Mouse (Mus musculus) bone marrow macrophage, adult 2 months (primary cell): ENCODE results near the gene Gm39115.

Experiments
- CTCF ChIP-seq: IDR thresholded peaks from 2 replicates; pipeline ENCODE4 v1.5.1; 2012; ENCODE audit warnings: low read depth, mild to moderate bottlenecking, low read length, moderate library complexity
- POLR2A ChIP-seq: IDR thresholded peaks from 2 replicates; pipeline ENCODE4 v1.6.1; 2012; ENCODE audit warnings: mild to moderate bottlenecking, low read depth, low read length, borderline replicate concordance

GRCm38 (mm10) chr7:142148633-142149032, 12.8 kb upstream of the Gm39115 start:
- TF ChIP-seq CTCF, result no peak
- no peak for TF ChIP-seq POLR2A
